Mouse (Mus musculus) C2C12 (cell line): ENCODE results near the gene Tbc1d17. TPM values are rescaled to one million over a fixed set of nuclear protein-coding genes. Genes with fewer than 3 reads are reported as not detected.

Source experiments
- H3K27me3 ChIP-seq: one replicate; pipeline ENCODE4 v1.6.1; 2011; ENCODE audit not compliant: control insufficient read depth, insufficient read depth, insufficient read length
- H3K36me3 ChIP-seq: one replicate; pipeline ENCODE4 v1.6.1; 2011; ENCODE audit not compliant: control insufficient read depth, insufficient read depth
- H3K4me3 ChIP-seq: one replicate; pipeline ENCODE4 v1.5.1; 2011; ENCODE audit warnings: mild to moderate bottlenecking, control low read depth; ENCODE audit not compliant: poor library complexity, insufficient read depth, severe bottlenecking
- H3K79me2 ChIP-seq: one replicate; pipeline ENCODE4 v1.6.1; 2011; ENCODE audit not compliant: control insufficient read depth, insufficient read depth
- H3K79me3 ChIP-seq: one replicate; pipeline ENCODE4 v1.6.1; 2011; ENCODE audit warnings: low read depth, control low read depth
- H3ac ChIP-seq: one replicate; pipeline ENCODE3; 2011; ENCODE audit warnings: low read depth; ENCODE audit not compliant: control insufficient read depth, insufficient read length
- CEBPB ChIP-seq: IDR thresholded peaks from one replicate; pipeline ENCODE4 v1.6.1; 2011; ENCODE audit warnings: low read depth, mild to moderate bottlenecking, control low read depth, moderate library complexity
- CTCF ChIP-seq: IDR thresholded peaks from one replicate; pipeline ENCODE4 v1.5.1; 2011; ENCODE audit not compliant: control insufficient read depth, insufficient read depth, insufficient read length
- FOSL1 ChIP-seq: IDR thresholded peaks from one replicate; pipeline ENCODE4 v1.8.0; 2011; ENCODE audit warnings: mild to moderate bottlenecking, low read length; ENCODE audit not compliant: poor library complexity, insufficient read depth, severe bottlenecking
- MAX ChIP-seq: IDR thresholded peaks from one replicate; pipeline ENCODE4 v1.6.1; 2011; ENCODE audit warnings: mild to moderate bottlenecking, control low read depth
- MYOD1 ChIP-seq: IDR thresholded peaks from one replicate; pipeline ENCODE4 v1.6.1; 2011; ENCODE audit warnings: low read depth; ENCODE audit not compliant: control insufficient read depth, insufficient read length
- MYOG ChIP-seq: IDR thresholded peaks from one replicate; pipeline ENCODE4 v1.6.1; 2011; ENCODE audit not compliant: control insufficient read depth, insufficient read length; ENCODE audit errors: extremely low read depth
- USF1 ChIP-seq: IDR thresholded peaks from one replicate; pipeline ENCODE4 v1.6.1; 2011; ENCODE audit warnings: low read depth, mild to moderate bottlenecking, control low read depth, moderate library complexity
- polyA plus RNA-seq: library from polyadenylated mRNA; unstranded; fragments of >200 nt; fragmentation: generic; extraction: Trizol; gene quantifications from one replicate; pipeline ENCODE4 v1.2.1, GENCODE M21; 2012; ENCODE audit warnings: missing spikeins

The Tbc1d17 gene
- polyA plus RNA-seq, 1 experiment: 38.4 TPM

DNA sequence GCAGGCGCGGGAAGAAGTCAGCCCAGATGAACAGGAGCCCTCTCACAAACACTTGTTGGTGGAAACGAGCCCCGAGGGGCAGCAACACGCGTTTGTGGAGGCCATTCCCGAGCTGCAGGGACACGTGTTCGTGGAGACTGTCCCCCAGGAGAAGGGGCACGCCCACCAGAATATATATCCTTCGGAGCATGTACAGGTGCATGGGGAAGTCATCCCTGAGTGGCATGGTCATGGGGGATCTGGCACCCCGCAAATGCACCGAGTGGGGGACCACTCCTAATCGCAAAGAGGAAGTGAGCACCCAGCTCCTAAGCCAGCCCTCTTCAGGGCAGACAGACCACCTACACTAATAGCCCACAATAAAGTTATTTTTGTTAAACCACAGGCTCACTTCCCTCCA is 8.5 kb downstream of the Tbc1d17 start:
- TF ChIP-seq MYOD1 (no peak), CEBPB (no peak), MAX (no peak), USF1 (no peak), MYOG (no peak), CTCF (no peak), FOSL1 (no peak)
- H3K79me3 ChIP-seq: no peaks in the 10 kb centered on the region
- H3K4me3 ChIP-seq: no peak overlapping the region
- no peaks in the 10 kb centered on the region for H3K27me3 ChIP-seq
- H3K79me2 ChIP-seq: no peaks in the 10 kb centered on the region
- no peak overlapping the region for H3ac ChIP-seq
- H3K36me3 ChIP-seq: no peaks in the 10 kb centered on the region

DNA sequence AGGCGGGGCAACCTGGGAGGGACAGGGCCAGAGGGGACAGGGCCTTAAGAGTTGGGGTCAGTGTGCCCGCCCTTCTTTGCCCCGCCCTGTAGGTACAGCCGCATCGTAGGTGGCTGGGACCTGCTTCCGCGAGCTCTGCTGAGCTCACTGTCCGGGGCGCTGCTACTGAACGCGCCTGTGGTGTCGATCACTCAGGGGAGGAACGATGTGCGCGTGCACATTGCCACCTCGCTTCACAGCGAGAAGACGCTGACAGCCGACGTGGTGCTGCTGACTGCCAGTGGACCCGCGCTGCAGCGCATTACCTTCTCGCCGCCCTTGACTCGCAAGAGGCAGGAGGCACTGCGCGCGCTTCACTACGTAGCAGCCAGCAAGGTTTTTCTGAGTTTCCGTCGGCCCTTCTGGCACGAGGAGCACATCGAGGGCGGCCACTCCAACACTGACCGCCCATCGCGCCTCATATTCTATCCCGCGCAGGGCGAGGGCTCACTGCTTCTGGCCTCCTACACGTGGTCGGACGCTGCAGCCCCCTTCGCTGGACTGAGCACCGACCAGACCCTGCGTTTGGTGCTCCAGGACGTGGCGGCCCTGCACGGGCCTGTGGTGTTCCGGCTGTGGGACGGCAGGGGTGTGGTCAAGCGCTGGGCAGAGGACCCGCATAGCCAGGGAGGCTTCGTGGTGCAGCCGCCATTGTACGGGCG is 9.2 kb downstream of the Tbc1d17 start:
- Histone ChIP-seq H3K36me3 (no peaks in the 10 kb centered on the region), H3ac (no peak overlapping the region), H3K4me3 (no peak overlapping the region), H3K79me2 (no peaks in the 10 kb centered on the region), H3K27me3 (no peaks in the 10 kb centered on the region), H3K79me3 (no peaks in the 10 kb centered on the region)
- TF ChIP-seq USF1 (no peak), FOSL1 (no peak), CEBPB (no peak), MYOG (no peak), MYOD1 (no peak), CTCF (no peak), MAX (no peak)

- Histone ChIP-seq H3K36me3 (no peaks in the 10 kb centered on the region), H3K27me3 (no peaks in the 10 kb centered on the region), H3K4me3 (no peak overlapping the region), H3K79me3 (no peaks in the 10 kb centered on the region), H3ac (no peak overlapping the region), H3K79me2 (no peaks in the 10 kb centered on the region)
- TF ChIP-seq MAX: no peak
Observed at GRCm38 (mm10) chr7:44839171-44839490, 9.7 kb downstream of the Tbc1d17 start.

DNA sequence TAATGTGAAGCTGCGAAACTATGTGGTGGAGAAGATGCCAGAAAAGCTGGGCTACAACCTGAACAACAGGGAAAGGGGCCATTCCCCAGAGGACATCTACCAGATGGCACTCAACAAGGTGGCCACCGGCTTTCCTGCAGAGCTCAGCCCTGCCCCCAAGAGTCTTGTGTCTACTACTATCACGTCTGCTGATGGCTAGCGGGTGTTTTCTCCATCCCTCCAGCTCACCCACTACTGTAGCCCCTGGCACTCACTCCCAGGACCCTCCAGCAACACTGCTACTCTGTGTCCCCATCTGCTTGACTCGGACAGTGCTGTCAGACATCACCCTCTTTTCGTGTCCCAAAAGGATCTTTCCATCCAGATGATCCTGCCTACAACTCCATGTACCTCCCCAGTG is 10.8 kb downstream of the Tbc1d17 start:
- Histone ChIP-seq H3K79me3 (no peaks in the 10 kb centered on the region), H3K36me3 (no peaks in the 10 kb centered on the region), H3K27me3 (no peaks in the 10 kb centered on the region), H3K79me2 (no peaks in the 10 kb centered on the region), H3ac (no peak overlapping the region), H3K4me3 (no peak overlapping the region)
- TF ChIP-seq CTCF (no peak), USF1 (no peak), MYOD1 (no peak), CEBPB (no peak), MYOG (no peak), FOSL1 (no peak), MAX (no peak)

- Histone ChIP-seq H3ac (no peak overlapping the region), H3K79me3 (no peaks in the 10 kb centered on the region), H3K79me2 (no peaks in the 10 kb centered on the region), H3K36me3 (no peaks in the 10 kb centered on the region), H3K27me3 (no peaks in the 10 kb centered on the region), H3K4me3 (no peak overlapping the region)
- TF ChIP-seq MYOG (no peak), CTCF (no peak), FOSL1 (no peak), MAX (no peak), USF1 (no peak), MYOD1 (no peak), CEBPB (no peak)
Observed at GRCm38 (mm10) chr7:44836423-44837053, 12.3 kb downstream of the Tbc1d17 start.

DNA sequence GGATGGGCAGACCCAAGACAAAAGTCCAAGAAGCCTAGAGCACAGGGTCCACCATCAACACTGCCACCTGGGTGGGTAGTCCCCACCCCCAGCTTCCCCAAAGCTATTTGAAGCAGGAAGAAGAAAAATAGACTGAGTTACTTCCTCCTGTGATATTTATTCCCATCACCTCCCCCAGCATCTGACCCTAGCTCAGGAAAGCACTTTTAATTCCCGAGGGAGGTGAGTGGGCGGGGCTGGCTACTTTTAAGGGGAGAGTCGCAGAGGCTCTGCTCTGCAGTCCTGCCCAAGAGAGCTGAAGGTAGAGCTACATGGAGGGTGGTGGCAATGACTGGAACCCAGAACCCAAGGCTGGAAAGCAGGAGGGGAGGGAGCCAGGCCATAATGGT is 12.9 kb downstream of the Tbc1d17 start:
- Histone ChIP-seq H3K79me2 (peaks cover 1% of the 10 kb centered on the region), H3K27me3 (no peaks in the 10 kb centered on the region), H3K79me3 (peaks cover 1% of the 10 kb centered on the region), H3K4me3 (no peak overlapping the region), H3ac (no peak overlapping the region), H3K36me3 (peaks cover 4% of the 10 kb centered on the region)
- TF ChIP-seq USF1: no peak
- TF ChIP-seq FOSL1: no peak
- TF ChIP-seq MAX: no peak
- TF ChIP-seq MYOD1: no peak
- TF ChIP-seq CEBPB: no peak
- no peak for TF ChIP-seq CTCF
- TF ChIP-seq MYOG: no peak
